Mouse (Mus musculus) adrenal gland, postnatal 36 days (tissue): Measurements from ENCODE around the gene Synpo2l. TPM values are rescaled to one million over a fixed set of nuclear protein-coding genes. Genes with fewer than 3 reads are reported as not detected.

Experiments used
- microRNA-seq: library from miRNA; unstranded; fragments of <30 nt; microRNA quantifications from one replicate; pipeline ENCODE4 v1.2.0, GENCODE M21; 2021
- total RNA-seq, 2 experiments: library from RNA; stranded (reverse); gene quantifications; 2 replicates each; pipeline ENCODE4 v1.2.3; 2021

Synpo2l gene
- total RNA-seq, 2 experiments from 2014 or later, result 0.30 TPM

Small RNA genes within 50 kb of the gene (microRNA-seq; reads per million reads assigned to microRNA genes)
- gene Mir6946, result 1.00 reads per million

Other genes with a start within 250 kb of the Synpo2l start
- 1 to 10 TPM; 1.1 to 2.6 TPM for gene Cfap70, start 216.1 kb downstream of the Synpo2l start, total RNA-seq
- 100 to 1,000 TPM; 108 to 119 TPM for gene Anxa7, start 188.2 kb downstream of the Synpo2l start, total RNA-seq
- gene Mss51, start 171.5 kb downstream of the Synpo2l start, total RNA-seq, result 1 to 10 TPM in 1 of 2 experiments, under 1 TPM in 1; 0.79 to 1.0 TPM
- 10 to 100 TPM; 66.8 to 67.6 TPM for gene Ppp3cb, start 121.8 kb downstream of the Synpo2l start, total RNA-seq
- 10 to 100 TPM; 14.1 to 14.6 TPM for gene Usp54, start 27.3 kb downstream of the Synpo2l start, total RNA-seq
- not detected for gene Myoz1, start 11.8 kb downstream of the Synpo2l start, total RNA-seq
- gene Sec24c, start 6.0 kb upstream of the Synpo2l start, total RNA-seq, result 100 to 1,000 TPM; 129 to 143 TPM
- 10 to 100 TPM; 17.8 to 21.4 TPM for gene Fut11, start 26.6 kb upstream of the Synpo2l start, total RNA-seq
- 10 to 100 TPM; 82.0 to 94.3 TPM for gene Chchd1, start 34.7 kb upstream of the Synpo2l start, total RNA-seq
- 100 to 1,000 TPM in 1 of 2 experiments, 10 to 100 TPM in 1; 97.8 to 135 TPM for gene Zswim8, start 39.2 kb upstream of the Synpo2l start, total RNA-seq
- 10 to 100 TPM; 24.1 to 26.2 TPM for gene Ndst2, start 66.2 kb upstream of the Synpo2l start, total RNA-seq
- 10 to 100 TPM; 45.8 to 54.6 TPM for gene Camk2g, start 125.7 kb upstream of the Synpo2l start, total RNA-seq
- gene Plau, start 168.3 kb upstream of the Synpo2l start, total RNA-seq, result 10 to 100 TPM; 33.9 to 59.2 TPM